Mouse (Mus musculus) lung, adult 2 months (tissue): ENCODE data around the gene Acot4. TPM values are rescaled to one million over a fixed set of nuclear protein-coding genes. Genes with fewer than 3 reads are reported as not detected.
"Not testable (repeated sequence)": the region's sequence is repeated elsewhere in the genome, so short reads cannot be mapped to it uniquely, and the experiment has no call there.

Experiments used
- DNase-seq: peaks from one replicate; pipeline ENCODE4 v3.0.0; 2022
- H3K4me1 ChIP-seq: fragments of 200-500 bp; 2 replicates; pipeline ENCODE4 v1.6.1; 2011; ENCODE audit warnings: low read length; ENCODE audit not compliant: control insufficient read depth, insufficient read depth
- H3K4me3 ChIP-seq: fragments of 200-500 bp; replicated peaks from 2 replicates; pipeline ENCODE3; 2011; ENCODE audit warnings: low read depth, mild to moderate bottlenecking, control low read depth, low read length; ENCODE audit errors: extremely low read depth
- CTCF ChIP-seq: fragments of 200-500 bp; IDR thresholded peaks from 2 replicates; pipeline ENCODE4 v1.5.1; 2011; ENCODE audit warnings: mild to moderate bottlenecking, low read length, control low read depth; ENCODE audit not compliant: insufficient read depth
- POLR2A ChIP-seq: fragments of 200-500 bp; IDR thresholded peaks from 2 replicates; pipeline ENCODE4 v1.6.1; 2011; ENCODE audit warnings: low read depth, mild to moderate bottlenecking, control low read depth, low read length, borderline replicate concordance; ENCODE audit errors: extremely low read depth
- WGBS: fragments of 180-500 bp; shearing (Covaris S2); methylation state at CpG from one replicate; pipeline ENCODE4 v1.1.7; 2018; 5-methylcytosine and 5-hydroxymethylcytosine counted together
- polyA plus RNA-seq: library from polyadenylated mRNA; depleted of rRNA; stranded (reverse); fragments of >200 nt; gene quantifications from 2 replicates; pipeline ENCODE4 v1.2.3, GENCODE M21; 2012; rRNA removed

Acot4 gene
- 0.40 TPM in 2 replicates for polyA plus RNA-seq

- not testable (repeated sequence) for H3K4me1 ChIP-seq
- H3K4me3 ChIP-seq, result peak within 1 kb of the TSS; percentile 55
- 5% methylated on average over 32 of the region's 32 CpGs for WGBS
- DNase-seq, result peak; percentile 25
Observed at GRCm38 (mm10) chr12:84038241-84038640, at the start of gene Acot4. Acot4 (plus strand) TSS chr12:84038379.

GRCm38 (mm10) chr12:83988483-83988882 is 49.7 kb upstream of the Acot4 start:
- no peak for TF ChIP-seq POLR2A
- no peak for TF ChIP-seq CTCF
- 40% methylated on average over 4 of the region's 4 CpGs for WGBS
- Histone ChIP-seq H3K4me1 (peaks cover 5% of the 10 kb centered on the region; the same call in 1 of the 2 replicates), H3K4me3 (peak overlapping the region; percentile 71)
- no peak for DNase-seq

- no peak for DNase-seq
- WGBS, result 91% methylated on average over 4 of the region's 4 CpGs
- H3K4me3 ChIP-seq, result no peak overlapping the region
- H3K4me1 ChIP-seq, result peaks cover 5% of the 10 kb centered on the region; the same call in 1 of the 2 replicates
- TF ChIP-seq CTCF (no peak), POLR2A (no peak)
Observed at GRCm38 (mm10) chr12:83989378-83989777, 48.8 kb upstream of the Acot4 start.

- TF ChIP-seq POLR2A (no peak), CTCF (no peak)
- no peak overlapping the region for H3K4me3 ChIP-seq
- WGBS, result 40% methylated on average over 2 of the region's 2 CpGs
- no peak for DNase-seq
- H3K4me1 ChIP-seq, result no peaks in the 10 kb centered on the region
Observed at GRCm38 (mm10) chr12:83997221-83997620, 41.0 kb upstream of the Acot4 start.

- DNase-seq, result no peak
- 52% methylated on average over 11 of the region's 11 CpGs for WGBS
- H3K4me1 ChIP-seq, result no peaks in the 10 kb centered on the region
- no peak for TF ChIP-seq POLR2A
- TF ChIP-seq CTCF, result no peak
- no peak overlapping the region for H3K4me3 ChIP-seq
Observed at GRCm38 (mm10) chr12:83998341-83999107, 39.7 kb upstream of the Acot4 start.

- not testable (repeated sequence) for H3K4me3 ChIP-seq, H3K4me1 ChIP-seq
- DNase-seq, result peak; percentile 48
- WGBS, result 40% methylated on average over 8 of the region's 8 CpGs
Observed at GRCm38 (mm10) chr12:83999237-83999636, 38.9 kb upstream of the Acot4 start.

GRCm38 (mm10) chr12:84000418-84000817 is 37.8 kb upstream of the Acot4 start:
- DNase-seq, result no peak
- no peak overlapping the region for H3K4me3 ChIP-seq
- H3K4me1 ChIP-seq, result no peaks in the 10 kb centered on the region
- 44% methylated on average over 3 of the region's 3 CpGs for whole genome bisulfite sequencing
- TF ChIP-seq POLR2A (no peak), CTCF (no peak)

- TF ChIP-seq CTCF (no peak), POLR2A (no peak)
- no peak for DNase-seq
- no peak overlapping the region for H3K4me3 ChIP-seq
- 71% methylated on average over 1 of the region's 1 CpGs for WGBS
- H3K4me1 ChIP-seq, result peaks cover under 1% of the 10 kb centered on the region; the same call in 1 of the 2 replicates
Observed at GRCm38 (mm10) chr12:84003866-84004265, 34.3 kb upstream of the Acot4 start.

GRCm38 (mm10) chr12:84008251-84008650 is 29.9 kb upstream of the Acot4 start:
- Histone ChIP-seq H3K4me1 (peaks cover 6% of the 10 kb centered on the region), H3K4me3 (no peak overlapping the region)
- whole genome bisulfite sequencing, result 75% methylated on average over 12 of the region's 12 CpGs
- DNase-seq, result no peak
- TF ChIP-seq CTCF, result no peak
- no peak for TF ChIP-seq POLR2A

- peak overlapping the region; percentile 74 for H3K4me3 ChIP-seq
Observed at GRCm38 (mm10) chr12:84008729-84009128, 29.4 kb upstream of the Acot4 start.

More at GRCm38 (mm10) chr12:84008729-84009128, 29.4 kb upstream of the Acot4 start:
- 50% methylated on average over 8 of the region's 8 CpGs for WGBS
- TF ChIP-seq POLR2A (no peak), CTCF (no peak)
- no peak for DNase-seq
- peaks cover 6% of the 10 kb centered on the region for H3K4me1 ChIP-seq
